Mouse (Mus musculus) olfactory bulb, adult 2 months (tissue): ENCODE data around the gene Gpr171.

Experiments
- CTCF ChIP-seq: fragments of 200-500 bp; IDR thresholded peaks from 2 replicates; pipeline ENCODE4 v1.5.1; 2012; ENCODE audit warnings: low read depth, mild to moderate bottlenecking, low read length, moderate library complexity; ENCODE audit not compliant: insufficient read depth
- POLR2A ChIP-seq: fragments of 200-500 bp; IDR thresholded peaks from 2 replicates; pipeline ENCODE4 v1.6.1; 2012; ENCODE audit warnings: mild to moderate bottlenecking, low read depth, low read length, moderate library complexity; ENCODE audit not compliant: insufficient read depth

GRCm38 (mm10) chr3:59092702-59093101 lies 8.9 kb downstream of the Gpr171 start:
- TF ChIP-seq CTCF (no peak), POLR2A (no peak)
